Mouse (Mus musculus): ENCODE data around the gene Leng8.

Leng8 gene

DNA sequence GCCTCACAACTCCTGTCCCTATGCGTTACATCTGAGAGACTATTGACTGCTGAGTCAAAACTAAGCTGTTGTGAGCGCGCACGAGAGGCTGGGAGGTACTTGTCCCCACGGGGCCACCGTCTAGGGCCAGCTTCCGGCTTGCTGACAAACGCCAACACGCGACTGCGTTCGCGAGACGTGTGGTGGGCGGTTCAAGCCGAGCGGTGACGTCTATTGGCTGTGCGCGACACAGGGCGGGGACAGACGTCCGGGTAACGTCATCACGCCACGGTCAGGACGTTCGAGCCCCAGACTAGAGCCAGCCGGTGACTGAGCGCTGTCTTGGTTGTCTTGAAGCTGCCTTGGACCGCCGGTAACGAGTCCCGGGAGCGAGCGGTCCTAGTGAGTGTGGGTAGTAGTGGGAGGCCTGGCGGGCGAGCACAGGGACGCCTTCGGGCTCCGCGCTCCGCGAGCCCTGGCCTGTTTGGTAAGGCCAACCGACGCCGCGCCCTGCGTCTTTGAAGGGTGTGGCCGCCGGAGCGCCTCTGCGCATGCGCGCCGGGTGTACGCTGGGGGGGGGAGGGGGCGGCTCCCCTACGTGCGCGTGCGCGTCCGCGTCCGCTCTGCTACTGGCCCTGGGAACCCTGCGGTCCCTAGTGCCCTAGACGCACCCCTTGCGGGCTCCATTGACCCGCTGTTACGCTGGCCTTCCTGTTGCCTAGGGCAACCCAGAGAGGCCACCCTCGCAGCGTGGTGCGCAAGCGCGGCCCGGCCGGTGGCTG is at the start of gene Leng8:
TSS of gene Leng8 (plus strand) at position 269 of the 761 bp plus-strand sequence.
- peak; percentile 99 for DNase-seq (ENCODE audit: low read depth)

DNA sequence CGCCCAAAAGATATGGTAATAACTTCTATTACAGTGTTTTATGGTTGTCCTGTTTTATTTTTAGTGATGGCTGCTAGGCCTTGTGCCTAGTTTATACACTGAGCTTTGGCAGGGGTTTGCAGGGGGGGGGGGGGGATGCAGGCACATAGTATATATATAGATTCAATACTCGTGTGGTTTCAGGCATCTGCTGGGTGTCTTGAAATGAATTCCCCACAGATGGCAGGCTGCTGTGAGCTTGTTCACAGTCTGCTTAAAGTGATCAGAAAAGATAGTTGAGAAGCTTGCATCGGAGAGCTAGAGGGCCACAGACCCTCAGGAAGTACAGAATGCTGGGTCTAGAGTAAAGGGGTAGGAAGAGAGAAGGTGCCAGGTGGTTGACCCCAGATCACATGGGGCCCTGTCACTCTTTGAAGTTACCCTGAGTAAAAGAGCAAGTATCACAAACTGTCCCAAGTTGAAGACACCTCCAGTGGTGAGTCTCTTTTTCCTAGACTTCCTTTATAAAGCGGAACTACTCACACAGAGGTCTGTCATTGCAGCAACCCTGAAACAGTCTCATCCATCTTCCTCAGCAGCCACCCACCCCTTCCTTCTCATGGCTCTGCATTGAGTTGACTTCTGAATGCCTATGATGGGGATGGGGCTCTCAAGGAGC is 49.5 kb upstream of the Leng8 start:
- DNase-seq (ENCODE audit: low read depth) = peak; percentile 21

DNA sequence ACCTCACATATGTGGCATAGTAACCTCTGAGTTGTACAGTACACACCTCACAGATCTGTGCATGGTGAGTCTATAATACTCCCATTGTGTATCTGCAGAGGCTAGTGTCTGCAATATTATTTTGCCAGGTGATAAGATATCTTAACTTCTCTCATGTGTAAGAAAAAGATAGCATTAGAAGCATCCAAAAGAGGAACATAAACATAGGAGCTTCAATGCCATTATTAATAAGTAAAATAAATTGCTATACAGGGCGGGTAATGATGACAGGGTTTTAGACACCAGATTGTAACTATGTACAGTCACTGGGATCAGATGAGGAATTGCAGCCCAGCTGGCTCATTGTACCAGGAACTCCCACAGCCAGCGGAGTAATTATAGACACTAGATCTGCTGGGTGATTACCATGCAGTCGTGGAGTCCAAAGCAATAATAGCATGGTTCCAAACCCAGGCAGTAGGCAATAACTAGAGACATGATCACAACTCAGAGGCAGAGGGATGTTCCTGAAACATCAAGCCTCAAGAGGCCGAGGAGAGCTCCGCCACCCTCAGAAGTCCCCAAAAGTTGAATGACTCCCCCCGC is 48.9 kb upstream of the Leng8 start:
- no peak for DNase-seq (ENCODE audit: low read depth)

DNA sequence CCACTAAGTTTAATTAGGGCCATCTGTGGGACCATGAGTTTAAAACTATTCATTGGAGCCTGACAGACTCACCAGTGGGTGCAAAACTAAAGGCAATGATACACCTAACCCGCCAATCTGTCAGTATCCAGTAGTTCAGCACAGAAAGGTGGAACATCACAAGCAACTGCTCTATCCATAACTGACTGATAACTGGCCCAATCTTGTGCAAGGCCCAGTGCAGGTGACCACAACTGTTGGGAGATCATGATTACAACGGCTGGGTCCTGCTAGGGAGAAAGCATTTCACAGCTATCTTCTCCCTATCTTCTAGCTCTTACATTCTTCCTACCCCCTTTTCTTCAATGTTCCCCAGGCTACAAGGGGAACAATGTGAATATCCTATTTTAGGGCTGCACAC is 48.2 kb upstream of the Leng8 start:
- no peak for DNase-seq (ENCODE audit: low read depth)

DNA sequence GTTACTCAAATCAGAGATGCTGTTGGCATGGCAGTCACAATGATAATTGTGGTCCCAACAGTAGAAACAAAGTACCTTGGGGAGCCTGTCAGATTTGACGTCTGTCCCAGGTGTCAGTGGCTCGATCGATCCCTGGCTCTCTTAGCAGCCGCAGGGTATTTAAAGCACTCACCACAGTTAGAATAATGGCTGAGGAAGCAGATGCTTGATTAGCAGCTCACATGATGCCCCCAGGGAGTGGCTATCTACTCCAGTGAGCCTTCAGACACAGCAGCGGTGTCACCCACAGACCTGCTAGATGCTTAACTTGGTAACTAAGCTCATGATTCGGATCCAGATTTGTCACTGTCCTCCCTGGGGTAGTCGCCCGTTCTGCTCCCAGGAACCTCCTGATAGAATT is 45.7 kb upstream of the Leng8 start:
- DNase-seq (ENCODE audit: low read depth) = peak; percentile 43

DNA sequence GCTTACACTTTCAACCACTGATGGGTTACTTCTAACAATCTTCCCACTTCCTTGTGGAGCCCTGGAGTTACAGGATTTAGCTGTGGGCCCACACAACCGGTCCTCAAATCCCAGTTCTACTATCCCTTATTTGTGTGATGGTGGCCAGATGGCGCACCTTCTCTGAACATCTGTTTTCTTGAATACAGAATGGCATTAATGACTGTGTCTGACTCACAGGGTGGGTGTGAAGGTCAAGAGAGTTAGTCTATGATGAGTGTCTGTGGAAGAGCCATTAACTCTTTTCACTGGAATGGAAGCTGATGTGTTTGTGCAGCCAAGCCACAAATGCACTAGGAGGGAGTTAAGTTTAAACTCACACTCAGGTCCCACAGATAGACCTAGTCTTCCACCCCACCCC is 38.5 kb upstream of the Leng8 start:
- DNase-seq (ENCODE audit: low read depth) = no peak

DNA sequence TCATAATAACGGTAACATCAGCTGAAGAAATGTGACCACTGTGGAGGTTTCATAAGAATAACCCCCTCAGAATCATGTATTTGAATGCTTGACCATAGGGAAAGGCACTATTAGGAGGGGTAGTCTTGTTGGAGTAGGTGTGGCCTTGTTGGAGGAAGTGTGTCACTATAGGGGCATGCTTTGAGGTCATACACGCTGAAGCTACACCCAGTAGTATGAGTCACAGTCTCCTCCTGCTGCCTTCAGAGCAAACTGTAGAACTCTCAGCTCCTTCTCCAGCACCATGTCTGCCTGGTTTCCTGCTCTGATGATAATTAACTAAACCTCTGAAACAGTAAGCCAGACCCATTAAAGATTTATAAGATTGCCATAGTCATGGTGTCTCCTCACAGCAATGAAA is 38.0 kb upstream of the Leng8 start:
- peak; percentile 88 for DNase-seq (ENCODE audit: low read depth)

DNA sequence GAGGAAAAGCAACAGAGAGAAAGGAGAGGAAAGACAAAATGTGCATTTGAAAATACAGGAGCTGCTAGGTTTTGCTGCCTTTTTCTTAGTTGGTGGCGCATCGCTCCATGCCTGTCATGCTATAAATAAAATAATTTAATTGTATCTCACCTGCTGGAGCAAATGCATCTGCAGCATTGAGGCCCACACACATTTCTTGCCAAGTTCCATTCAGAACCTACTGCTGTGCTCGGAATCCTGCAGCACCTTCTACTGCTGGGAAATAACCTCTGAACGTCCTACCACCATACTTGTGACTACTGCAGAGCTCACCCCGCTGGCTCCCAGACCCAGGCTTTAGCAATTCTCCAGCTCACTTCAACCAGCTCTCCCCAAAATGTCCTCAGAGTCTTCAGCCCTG is 35.7 kb upstream of the Leng8 start:
- no peak for DNase-seq (ENCODE audit: low read depth)

DNA sequence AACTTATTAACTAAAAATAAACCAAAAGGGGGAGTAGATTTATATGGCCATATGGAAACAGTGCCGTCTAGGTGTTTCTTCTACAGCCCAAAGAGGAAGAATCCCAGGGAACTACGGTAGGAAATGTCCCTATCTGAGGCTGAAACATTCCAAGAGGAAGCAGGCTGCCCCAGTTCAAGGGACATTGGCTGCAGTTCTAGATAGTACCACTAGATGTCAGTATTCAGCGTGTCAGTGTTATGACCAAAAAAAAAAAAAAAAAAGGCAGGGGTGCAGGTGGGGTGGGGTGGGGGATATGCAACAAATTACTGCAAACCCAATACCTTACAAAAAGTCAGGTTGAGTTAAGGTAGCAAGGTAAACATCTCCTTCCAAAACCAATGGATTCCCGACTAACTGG is 33.4 kb upstream of the Leng8 start:
- DNase-seq (ENCODE audit: low read depth) = peak; percentile 63

DNA sequence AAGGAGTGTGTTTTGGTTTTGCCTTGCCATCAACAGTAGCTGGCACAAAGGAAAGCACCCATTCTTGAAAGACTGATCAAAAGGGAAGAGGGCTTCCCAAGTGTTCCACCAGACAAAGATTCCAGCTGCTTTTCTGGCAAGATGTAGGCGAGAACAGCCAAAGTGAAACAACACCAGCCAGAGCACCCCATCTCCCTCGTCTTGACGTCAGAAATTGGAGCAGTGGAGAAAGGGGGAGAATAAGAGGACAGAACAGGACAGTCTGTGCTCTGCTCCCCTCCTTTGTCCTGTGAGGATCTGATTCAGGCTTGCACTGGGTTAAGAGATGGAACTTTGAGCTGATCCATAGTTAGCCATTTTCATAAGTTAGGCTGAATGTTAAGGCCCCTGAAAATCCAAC is 25.1 kb upstream of the Leng8 start:
- no peak for DNase-seq (ENCODE audit: low read depth)

DNA sequence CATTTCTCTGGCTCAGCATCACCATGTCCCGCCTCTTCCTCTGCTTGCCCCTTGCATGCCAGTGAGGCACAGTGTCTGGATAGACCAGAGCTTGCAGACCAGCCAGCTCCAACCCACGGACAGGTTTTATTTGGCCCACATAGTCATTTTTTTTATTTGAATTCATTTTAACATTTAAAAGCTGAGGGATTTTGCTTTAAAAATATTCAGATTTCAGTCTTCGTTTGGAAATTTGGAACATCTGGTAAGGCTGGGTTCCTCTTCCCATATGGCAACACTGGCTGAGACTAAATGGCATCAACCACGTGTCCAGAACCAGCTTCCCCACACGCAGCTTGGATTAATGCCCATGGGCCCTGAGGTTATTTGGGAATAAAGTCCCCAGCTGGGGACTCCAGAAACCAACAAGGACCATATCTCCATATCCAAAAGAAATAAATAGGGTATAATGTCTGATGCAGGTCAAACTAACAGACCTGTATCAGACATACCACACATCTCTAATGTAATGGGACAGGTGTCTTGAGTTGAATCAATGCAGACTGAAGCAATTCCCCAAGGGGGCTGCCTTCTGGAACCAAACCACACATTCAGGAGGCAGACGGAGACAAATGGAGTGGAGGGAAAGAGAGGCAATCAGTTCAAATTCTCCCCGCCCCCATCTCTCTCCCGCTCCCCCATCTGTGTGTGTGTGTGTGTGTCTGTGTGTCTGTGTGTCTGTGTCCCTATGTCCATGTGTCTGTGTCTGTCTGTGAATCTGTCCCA is 19.6 kb upstream of the Leng8 start:
- no peak for DNase-seq (ENCODE audit: low read depth)

DNA sequence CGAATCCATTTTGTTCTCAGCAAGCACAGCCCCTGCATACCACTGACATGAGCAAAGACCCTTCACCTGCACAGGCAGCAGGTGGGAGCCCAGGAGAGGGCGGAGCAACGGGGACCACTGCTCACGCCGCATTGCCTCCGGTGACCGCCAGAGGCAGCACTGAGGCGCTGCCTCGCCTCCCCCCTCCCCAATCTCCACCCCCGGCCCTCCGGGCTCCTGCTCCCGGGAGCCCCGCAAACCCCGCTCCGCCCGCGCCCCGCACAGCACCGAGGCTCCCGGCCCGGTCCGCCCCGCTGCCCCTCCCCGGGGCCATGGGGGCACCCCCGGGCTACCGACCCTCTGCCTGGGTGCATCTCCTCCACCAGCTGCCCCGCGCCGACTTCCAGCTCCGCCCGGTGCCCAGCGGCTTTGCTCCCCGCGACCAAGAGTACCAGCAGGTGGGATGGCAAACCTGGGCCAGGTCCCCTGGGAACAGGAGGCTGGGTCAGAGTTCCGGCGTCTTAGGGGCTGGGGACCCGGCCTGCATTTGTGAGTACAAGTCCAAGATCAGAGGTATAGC is 17.4 kb upstream of the Leng8 start, which contains the start of gene Ttyh1:
TSS of gene Ttyh1 (plus strand) at position 65 of the 559 bp plus-strand sequence.
- no peak for DNase-seq (ENCODE audit: low read depth)

DNA sequence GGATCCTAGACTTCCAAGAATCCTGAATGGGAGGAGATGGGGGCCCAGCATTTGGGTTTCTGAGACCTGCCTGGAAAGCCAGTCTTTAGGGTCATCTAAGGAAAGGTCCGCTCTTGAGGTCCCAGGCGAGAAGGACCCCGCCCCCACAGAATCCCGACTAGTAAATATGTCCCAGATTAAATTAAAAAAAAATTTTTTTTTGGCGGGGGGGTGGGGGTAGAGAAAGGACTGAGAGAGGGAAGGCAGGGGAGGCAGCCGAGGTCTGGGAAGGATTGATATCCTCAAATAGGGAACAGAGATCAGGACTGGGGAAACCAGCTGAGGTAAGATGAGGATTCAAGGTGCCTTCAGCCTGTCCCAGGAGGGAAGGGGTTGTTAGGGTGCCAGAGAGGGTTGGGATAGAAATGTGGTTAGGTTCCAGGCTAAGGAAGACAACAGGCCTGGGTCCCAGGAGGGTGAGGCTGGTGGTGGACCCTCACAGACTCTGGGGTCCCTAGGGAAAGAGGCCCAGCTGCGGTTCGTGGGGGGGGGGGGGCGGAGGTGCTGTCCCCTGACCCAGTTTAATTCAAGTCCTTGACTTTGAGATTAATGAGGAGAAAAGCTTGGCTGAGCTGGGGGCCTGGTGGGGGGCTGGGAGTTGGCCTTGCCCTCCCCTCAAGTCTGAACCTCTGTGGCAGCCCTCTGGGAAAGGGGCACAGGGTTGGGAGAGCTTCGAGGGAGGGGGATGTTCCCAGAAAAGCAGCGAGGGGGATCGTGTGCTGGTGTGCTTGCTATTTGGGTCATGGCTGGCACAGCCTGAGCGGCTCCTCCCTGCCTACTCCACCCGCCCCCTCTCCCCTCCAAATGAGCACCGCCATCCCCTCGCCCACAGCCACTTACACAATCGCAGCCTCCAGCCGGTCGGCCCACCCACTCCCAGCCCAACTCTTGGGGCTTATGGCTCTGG is 16.6 kb upstream of the Leng8 start:
- DNase-seq (ENCODE audit: low read depth) = no peak

DNA sequence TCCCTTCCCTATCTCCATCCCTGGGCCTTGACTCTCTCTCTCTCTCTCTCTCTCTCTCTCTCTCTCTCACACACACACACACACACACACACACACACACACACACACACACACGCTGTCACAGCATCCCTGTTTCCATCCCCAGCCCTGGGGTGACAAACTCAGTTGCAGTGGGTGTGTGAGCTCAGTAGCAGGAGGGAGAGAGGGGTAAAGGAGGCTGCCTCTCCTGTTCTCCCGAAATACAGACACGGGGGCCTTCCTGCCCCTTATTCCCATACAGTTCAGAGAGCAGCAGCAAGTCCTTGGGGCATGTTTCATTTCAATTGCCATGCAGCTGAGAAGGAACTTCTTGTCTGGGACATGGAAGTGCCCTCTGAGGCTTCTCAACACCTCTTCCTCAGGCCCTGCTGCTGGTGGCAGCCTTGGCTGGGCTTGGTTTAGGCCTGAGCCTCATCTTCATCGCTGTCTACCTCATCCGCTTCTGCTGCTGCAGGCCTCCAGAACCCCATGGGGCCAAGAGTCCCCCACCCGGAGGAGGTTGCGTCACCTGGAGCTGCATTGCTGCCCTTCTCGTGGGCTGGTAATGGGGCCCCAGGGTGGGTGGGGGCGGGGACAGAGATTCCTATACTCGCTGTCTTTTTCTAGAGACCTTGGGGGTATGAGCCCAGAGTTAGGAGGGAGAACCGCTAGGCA is 14.6 kb upstream of the Leng8 start:
- no peak for DNase-seq (ENCODE audit: low read depth)

DNA sequence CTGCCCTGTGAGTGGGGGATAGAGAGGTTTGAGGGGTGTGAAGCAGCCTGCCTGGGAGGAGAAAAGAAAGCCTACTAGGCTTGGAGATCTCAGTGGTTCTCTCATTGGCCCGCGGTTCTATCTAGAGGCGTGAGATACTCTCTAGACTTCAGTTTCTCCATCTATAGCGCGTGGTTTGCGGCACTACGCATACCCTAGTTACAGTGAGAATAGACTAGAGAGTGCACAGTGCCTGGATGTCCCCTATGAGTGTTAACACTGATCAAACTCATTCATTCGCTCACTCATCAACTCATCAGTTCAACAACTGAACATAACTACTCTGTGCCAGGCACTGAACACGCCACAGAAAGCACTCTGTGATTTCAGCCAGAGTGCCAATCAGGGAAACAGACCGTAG is 14.1 kb upstream of the Leng8 start:
- DNase-seq (ENCODE audit: low read depth) = no peak

DNA sequence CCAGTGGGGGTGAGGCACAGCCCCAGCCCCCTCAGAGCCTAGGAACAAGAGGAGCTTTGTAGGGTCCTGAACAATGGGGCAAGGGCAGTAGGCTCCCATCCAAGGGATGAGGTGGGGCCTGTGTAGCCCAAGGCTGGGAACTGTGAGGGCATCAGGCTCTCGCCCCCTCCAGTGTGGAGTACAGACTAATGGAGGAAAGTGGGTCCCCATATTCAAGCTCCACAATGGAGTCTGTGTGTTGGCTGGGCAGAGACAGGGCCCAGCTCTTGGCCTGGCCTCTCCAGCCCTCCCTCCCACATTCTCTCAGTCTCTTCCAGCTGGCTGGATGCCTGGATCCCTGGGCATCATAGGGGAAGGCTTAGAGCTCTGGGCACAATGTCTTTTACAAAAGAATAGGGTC is 13.1 kb upstream of the Leng8 start:
- no peak for DNase-seq (ENCODE audit: low read depth)

DNA sequence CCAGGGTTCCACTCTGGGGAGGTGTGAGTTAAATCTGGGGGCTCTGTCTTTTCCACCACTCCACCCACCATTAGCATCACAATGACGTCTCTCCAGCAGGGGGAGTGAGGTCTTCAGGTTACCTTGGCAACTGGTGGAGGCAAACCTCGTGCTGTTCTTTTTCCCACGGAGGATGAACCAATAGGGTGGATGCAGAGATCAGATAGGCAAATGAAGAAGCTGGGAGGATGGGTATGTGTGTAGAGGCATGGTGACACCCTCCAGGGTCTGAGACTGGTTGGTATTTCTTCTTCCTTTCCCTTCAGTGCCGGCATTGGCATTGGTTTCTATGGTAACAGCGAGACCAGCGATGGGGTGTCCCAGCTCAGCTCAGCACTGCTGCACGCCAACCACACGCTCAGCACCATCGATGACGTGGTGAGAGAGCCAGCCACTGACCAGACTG is 12.5 kb upstream of the Leng8 start:
- peak; percentile 19 for DNase-seq (ENCODE audit: low read depth)

DNA sequence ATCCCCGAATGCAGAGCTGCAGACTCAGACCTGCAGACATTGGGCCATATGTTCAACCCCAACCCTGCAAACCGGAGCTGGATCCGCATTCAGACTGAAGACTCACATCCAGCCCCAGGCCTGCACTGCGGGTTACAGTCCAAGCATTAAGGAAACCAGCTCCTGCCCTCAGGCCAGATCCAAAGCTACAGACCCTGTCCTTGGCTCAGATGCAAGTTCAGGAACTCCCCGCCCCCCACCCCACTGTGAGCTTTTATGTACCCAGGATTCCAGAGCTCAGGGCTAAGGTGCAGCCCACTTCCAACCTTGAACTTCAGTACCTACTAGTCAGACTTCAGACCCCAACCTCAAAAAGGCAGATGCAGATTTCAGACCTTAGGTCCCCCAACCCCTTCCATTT is 12.0 kb upstream of the Leng8 start:
- DNase-seq (ENCODE audit: low read depth) = no peak

DNA sequence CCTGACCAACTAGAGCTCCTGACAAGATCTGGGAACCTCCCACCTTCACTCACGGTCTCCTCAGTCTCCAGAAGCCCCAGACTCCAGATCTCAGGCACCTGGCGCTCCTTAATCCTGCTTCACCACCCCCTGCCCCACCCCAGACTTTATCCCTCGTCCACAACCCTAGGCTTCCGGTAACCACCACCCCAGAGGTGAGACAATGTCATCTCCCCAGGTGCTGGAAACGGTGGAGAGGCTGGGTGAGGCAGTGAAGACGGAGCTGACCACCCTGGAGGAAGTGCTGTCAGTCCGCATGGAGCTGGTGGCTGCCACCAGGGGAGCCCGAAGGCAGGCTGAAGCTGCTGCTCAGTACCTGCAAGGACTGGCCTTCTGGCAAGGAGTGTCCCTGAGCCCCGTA is 11.5 kb upstream of the Leng8 start:
- DNase-seq (ENCODE audit: low read depth) = no peak

DNA sequence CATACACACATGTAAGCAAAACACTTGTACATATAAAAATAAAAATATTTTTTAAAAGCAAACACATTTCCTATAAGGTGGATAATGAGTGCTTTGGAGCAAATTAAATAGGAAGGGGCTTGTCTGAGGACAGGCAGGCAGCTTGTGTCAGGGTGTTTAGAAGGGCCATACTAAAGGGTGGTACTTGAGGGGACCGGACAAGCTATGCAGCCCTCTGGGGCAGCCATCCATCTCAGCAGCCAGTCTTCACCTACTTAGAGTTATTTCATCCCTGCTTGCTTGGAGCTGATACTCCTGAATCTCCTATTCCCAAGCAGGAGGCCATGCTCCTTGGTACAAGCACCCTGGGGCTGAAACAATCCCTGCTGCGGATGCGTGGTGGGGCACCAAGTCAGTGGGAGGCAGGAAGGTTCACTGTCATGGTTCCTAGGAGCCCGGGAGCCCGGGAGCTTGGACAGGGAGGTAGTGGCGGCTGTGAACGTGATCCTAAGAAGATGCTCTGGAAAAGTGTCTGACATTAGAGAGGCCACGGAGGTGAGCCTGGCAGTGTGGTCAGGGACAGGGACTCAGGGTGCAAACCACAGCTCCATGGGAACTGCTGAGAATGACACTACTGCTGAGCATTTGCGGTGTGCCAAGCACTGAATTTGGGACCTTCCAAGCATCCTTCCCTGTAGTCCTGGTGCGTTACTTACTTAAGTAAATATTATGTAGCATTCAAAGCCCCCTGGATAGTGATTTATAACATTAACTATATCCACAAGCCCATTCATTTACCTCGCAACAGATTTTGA is 9.7 kb upstream of the Leng8 start:
- no peak for DNase-seq (ENCODE audit: low read depth)

All from 416B (cell line).